17 mouse cellular contexts compared by ENCODE assay signal in the genomic region with DNA sequence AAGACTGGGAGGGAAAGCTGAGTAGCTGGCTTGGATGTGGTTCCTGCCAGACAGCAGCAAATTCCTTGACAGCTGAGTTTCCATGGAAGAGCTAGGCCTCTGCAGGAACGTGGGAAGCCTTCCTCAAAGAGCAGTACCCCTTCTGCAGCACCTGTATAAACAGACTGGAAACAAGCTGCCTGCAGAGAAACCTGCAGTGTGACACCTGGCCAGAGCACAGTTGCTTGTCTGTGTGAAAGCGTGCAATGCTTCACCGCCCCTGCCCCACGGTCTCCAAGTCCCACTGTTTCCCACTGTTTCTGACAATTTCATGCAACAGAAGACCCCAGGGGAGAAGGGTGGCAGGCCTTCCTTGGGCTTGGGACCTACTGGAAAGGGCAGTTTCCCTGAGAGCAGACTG.
DNase-seq lines count a peak whose midpoint lies in the region; ATAC-seq and TF ChIP-seq lines count a peak whose summit lies in the region.
"Had no signal": no experiment of that assay in that cellular context is flagged by ENCODE, and none has a peak within 500 bp of the region (broad histone marks: within the 10 kb centered on the region; RNA-seq: fewer than 3 reads in every experiment).

No protein-coding gene starts in this region.

- no peak overlapping the region for H3K4me3 ChIP-seq in forebrain, embryonic 12.5 days (replicated peaks)
- H3K4me3 ChIP-seq in forebrain, embryonic 15.5 days = no peak overlapping the region
- H3K4me3 ChIP-seq in kidney, postnatal 0 days (replicated peaks; ENCODE audit: low read depth, low read length) = no peak overlapping the region
- H3K4me3 ChIP-seq in limb, embryonic 12.5 days (replicated peaks) = no peak overlapping the region
- H3K4me3 ChIP-seq: intestine, embryonic 15.5 days; neural tube, embryonic 12.5 days had no signal

- no peak for TF ChIP-seq CTCF in kidney, postnatal 0 days (IDR thresholded peaks at IDR 0.05; ENCODE audit: low read depth)

- no peaks in the 10 kb centered on the region for H3K36me3 ChIP-seq in forebrain, embryonic 12.5 days (replicated peaks)
- H3K36me3 ChIP-seq in forebrain, embryonic 15.5 days = no peaks in the 10 kb centered on the region
- H3K36me3 ChIP-seq in kidney, postnatal 0 days (ENCODE audit: insufficient read depth, low read length) = no peaks in the 10 kb centered on the region
- H3K36me3 ChIP-seq in limb, embryonic 12.5 days = no peaks in the 10 kb centered on the region
- H3K36me3 ChIP-seq: intestine, embryonic 15.5 days; neural tube, embryonic 12.5 days had no signal

- H3K27ac ChIP-seq in forebrain, embryonic 12.5 days = 0 out of 2 replicates have a peak overlapping the region, but pooled peaks have one; percentile 8
- H3K27ac ChIP-seq in forebrain, embryonic 15.5 days (replicated peaks) = no peak overlapping the region
- peak overlapping the region; percentile 42; the same call in 1 of the 2 replicates for H3K27ac ChIP-seq in kidney, postnatal 0 days
- peak overlapping the region; percentile 56 for H3K27ac ChIP-seq in limb, embryonic 12.5 days
- H3K27ac ChIP-seq: intestine, embryonic 15.5 days; liver, embryonic 14.5 days; neural tube, embryonic 12.5 days had no signal

- no peak for DNase-seq in kidney, postnatal 0 days (ENCODE audit: low spot score)
- DNase-seq in kidney, adult 18-20 months = no peak
- DNase-seq in embryo, embryonic 10.5 days (ENCODE audit: low spot score) = peak; percentile 47
- DNase-seq in ovary, adult 18-20 months (ENCODE audit: low spot score) = no peak
- no peak for DNase-seq in cerebellum, adult 8-10 months
- DNase-seq: adrenal gland, postnatal 14 days; B cell, adult 2 months; cerebellum, postnatal 36 days; heart, postnatal 10 days; lung, postnatal 36 days; thymus, postnatal 4 days had no signal

- H3K4me2 ChIP-seq in forebrain, embryonic 12.5 days = no peak overlapping the region
- H3K4me2 ChIP-seq in forebrain, embryonic 15.5 days (replicated peaks) = no peak overlapping the region
- H3K4me2 ChIP-seq in kidney, postnatal 0 days (ENCODE audit: low read length) = no peak overlapping the region
- H3K4me2 ChIP-seq in limb, embryonic 12.5 days = no peak overlapping the region
- H3K4me2 ChIP-seq: intestine, embryonic 15.5 days; neural tube, embryonic 12.5 days had no signal

- peaks cover 46% of the 10 kb centered on the region for H3K4me1 ChIP-seq in forebrain, embryonic 12.5 days
- H3K4me1 ChIP-seq in forebrain, embryonic 15.5 days = peaks cover 8% of the 10 kb centered on the region
- peaks cover 8% of the 10 kb centered on the region for H3K4me1 ChIP-seq in kidney, postnatal 0 days (replicated peaks; ENCODE audit: insufficient read depth, low read length)
- peaks cover 64% of the 10 kb centered on the region for H3K4me1 ChIP-seq in limb, embryonic 12.5 days (replicated peaks)

- no peak for ATAC-seq in forebrain, embryonic 12.5 days (ENCODE audit: low FRiP score)
- no peak for ATAC-seq in forebrain, embryonic 15.5 days (replicated peaks)
- peak; percentile 62 for ATAC-seq in kidney, postnatal 0 days (replicated peaks; ENCODE audit: low FRiP score, low read depth)
- ATAC-seq in limb, embryonic 12.5 days (ENCODE audit: insufficient number of reproducible peaks, insufficient read depth, low FRiP score, low TSS enrichment, low read depth) = peak; percentile 35; the same call in 1 of the 2 replicates
- ATAC-seq: intestine, embryonic 15.5 days had no signal

- H3K9ac ChIP-seq in forebrain, embryonic 12.5 days = no peak overlapping the region
- no peak overlapping the region for H3K9ac ChIP-seq in forebrain, embryonic 15.5 days (replicated peaks)
- no peak overlapping the region for H3K9ac ChIP-seq in kidney, postnatal 0 days (ENCODE audit: low read depth, low read length)
- H3K9ac ChIP-seq in limb, embryonic 12.5 days (replicated peaks) = no peak overlapping the region
- H3K9ac ChIP-seq: intestine, embryonic 15.5 days; liver, embryonic 14.5 days; neural tube, embryonic 12.5 days had no signal

- peaks cover 1% of the 10 kb centered on the region; the same call in 1 of the 2 replicates for H3K9me3 ChIP-seq in forebrain, embryonic 12.5 days
- no peaks in the 10 kb centered on the region for H3K9me3 ChIP-seq in forebrain, embryonic 15.5 days
- H3K9me3 ChIP-seq in kidney, postnatal 0 days (replicated peaks; ENCODE audit: low read length) = no peaks in the 10 kb centered on the region
- H3K9me3 ChIP-seq in limb, embryonic 12.5 days = no peaks in the 10 kb centered on the region
- H3K9me3 ChIP-seq: intestine, embryonic 15.5 days had no signal

- 53% methylated on average over 4 of the region's 4 CpGs for WGBS in forebrain, embryonic 12.5 days
- WGBS in forebrain, embryonic 15.5 days = 57% methylated on average over 4 of the region's 4 CpGs
- 33% methylated on average over 4 of the region's 4 CpGs for WGBS in kidney, postnatal 0 days
- 36% methylated on average over 4 of the region's 4 CpGs for WGBS in limb, embryonic 12.5 days

- no peaks in the 10 kb centered on the region for H3K27me3 ChIP-seq in forebrain, embryonic 12.5 days
- no peaks in the 10 kb centered on the region for H3K27me3 ChIP-seq in forebrain, embryonic 15.5 days
- H3K27me3 ChIP-seq in kidney, postnatal 0 days (ENCODE audit: insufficient read depth, low read length) = no peaks in the 10 kb centered on the region
- H3K27me3 ChIP-seq in limb, embryonic 12.5 days = no peaks in the 10 kb centered on the region
- H3K27me3 ChIP-seq: intestine, embryonic 15.5 days; neural tube, embryonic 12.5 days had no signal

Comparison
In these comparisons a context has a peak if more than half of its experiments do, and no peak if none do; other contexts are left out.
1. ATAC-seq: peak in kidney, postnatal 0 days (single experiment) and limb, embryonic 12.5 days (single experiment); none in forebrain, embryonic 12.5 days (single experiment) and forebrain, embryonic 15.5 days (single experiment).